Mouse (Mus musculus): Measurements from ENCODE around the gene Orai1. TPM values are rescaled to one million over a fixed set of nuclear protein-coding genes. Genes with fewer than 3 reads are reported as not detected.

The Orai1 gene
- polyA plus RNA-seq, 1 experiment = 14.3 TPM

- H3K4me1 ChIP-seq (ENCODE audit: control insufficient read depth, insufficient read depth, low read length) = no peaks in the 10 kb centered on the region
- H3K27ac ChIP-seq (ENCODE audit: insufficient read depth, low read length) = no peak overlapping the region
- TF ChIP-seq POLR2A (IDR thresholded peaks at IDR 0.05; ENCODE audit: extremely low read depth, insufficient read depth, low read length) (no peak), CTCF (IDR thresholded peaks at IDR 0.05; ENCODE audit: extremely low read depth, insufficient read depth, low read length) (no peak)
- no peak overlapping the region for H3K4me3 ChIP-seq (ENCODE audit: insufficient read depth, low read length)
Measured at GRCm38 (mm10) chr5:123026414-123026813, 11.5 kb downstream of the Orai1 start.

DNA sequence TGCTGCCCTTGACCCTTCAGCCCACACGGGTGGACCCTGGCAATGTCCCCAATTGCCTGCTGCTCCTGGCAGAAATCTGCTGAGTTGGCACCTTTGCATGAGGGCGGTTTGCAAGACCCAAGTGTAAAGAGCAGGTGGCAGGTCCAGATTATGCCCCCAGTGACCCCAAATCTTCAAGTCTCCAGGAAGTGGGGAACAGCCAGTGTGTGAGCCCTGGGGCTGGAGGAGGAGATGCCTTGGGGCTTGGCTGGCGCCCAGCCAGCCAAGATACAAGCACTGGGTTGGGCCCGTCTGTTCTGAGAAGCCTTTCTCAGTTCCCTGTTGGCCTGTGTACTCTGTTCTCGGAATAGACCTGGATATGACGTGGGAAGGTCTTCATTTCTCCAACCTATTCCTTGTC lies 12.6 kb downstream of the Orai1 start:
- H3K4me1 ChIP-seq (ENCODE audit: control insufficient read depth, insufficient read depth, low read length) = no peaks in the 10 kb centered on the region
- H3K27ac ChIP-seq (ENCODE audit: insufficient read depth, low read length) = no peak overlapping the region
- TF ChIP-seq CTCF (IDR thresholded peaks at IDR 0.05; ENCODE audit: extremely low read depth, insufficient read depth, low read length) (no peak), POLR2A (IDR thresholded peaks at IDR 0.05; ENCODE audit: extremely low read depth, insufficient read depth, low read length) (no peak)
- no peak overlapping the region for H3K4me3 ChIP-seq (ENCODE audit: insufficient read depth, low read length)

DNA sequence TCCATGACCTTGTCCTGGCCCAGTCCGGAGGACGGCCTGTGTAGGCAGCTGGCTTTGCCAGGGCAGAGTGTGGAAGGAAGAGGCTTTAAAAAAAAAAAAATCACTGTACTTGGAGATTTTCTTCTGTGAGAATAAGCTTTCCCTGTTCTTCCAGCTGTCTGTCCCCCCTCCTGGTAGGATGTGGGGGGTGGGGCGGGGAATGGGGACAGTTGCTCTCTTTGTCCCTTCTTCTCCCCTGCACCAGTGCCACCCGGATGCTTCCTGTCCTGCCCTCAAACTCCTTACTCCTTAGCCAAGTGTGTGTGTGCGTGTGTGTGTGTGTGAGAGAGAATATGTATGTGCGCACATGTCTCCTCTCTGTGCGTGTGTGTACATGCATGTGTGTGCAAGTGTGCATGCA lies 14.9 kb downstream of the Orai1 start:
- TF ChIP-seq POLR2A (IDR thresholded peaks at IDR 0.05; ENCODE audit: extremely low read depth, insufficient read depth, low read length) = no peak
- TF ChIP-seq CTCF (IDR thresholded peaks at IDR 0.05; ENCODE audit: extremely low read depth, insufficient read depth, low read length) = no peak
- H3K4me3 ChIP-seq (ENCODE audit: insufficient read depth, low read length) = no peak overlapping the region
- no peaks in the 10 kb centered on the region for H3K4me1 ChIP-seq (ENCODE audit: control insufficient read depth, insufficient read depth, low read length)
- no peak overlapping the region for H3K27ac ChIP-seq (ENCODE audit: insufficient read depth, low read length)

DNA sequence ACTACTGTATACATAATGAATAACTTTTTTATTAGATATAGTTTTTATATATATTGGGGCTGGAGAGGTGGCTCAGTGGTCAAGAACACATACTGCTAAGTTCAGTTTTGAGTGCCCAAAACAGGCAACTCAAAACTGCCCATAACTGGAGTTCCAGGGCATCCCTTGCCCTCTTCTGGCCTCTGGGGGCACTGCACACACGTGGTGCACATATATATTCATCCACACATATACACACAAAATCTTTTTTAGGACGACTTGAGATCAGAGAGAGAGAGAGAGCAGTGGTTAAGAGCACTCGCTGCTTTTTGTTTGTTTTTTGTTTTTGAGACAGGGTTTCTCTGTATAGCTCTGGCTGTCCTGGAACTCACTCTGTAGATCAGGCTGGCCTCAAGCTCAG lies 16.4 kb downstream of the Orai1 start:
- TF ChIP-seq CTCF (IDR thresholded peaks at IDR 0.05; ENCODE audit: extremely low read depth, insufficient read depth, low read length) = no peak
- TF ChIP-seq POLR2A (IDR thresholded peaks at IDR 0.05; ENCODE audit: extremely low read depth, insufficient read depth, low read length) = no peak
- Histone ChIP-seq H3K4me1 (ENCODE audit: control insufficient read depth, insufficient read depth, low read length) (no peaks in the 10 kb centered on the region), H3K27ac (ENCODE audit: insufficient read depth, low read length) (no peak overlapping the region), H3K4me3 (ENCODE audit: insufficient read depth, low read length) (no peak overlapping the region)

- Histone ChIP-seq H3K4me1 (ENCODE audit: control insufficient read depth, insufficient read depth, low read length) (no peaks in the 10 kb centered on the region), H3K4me3 (ENCODE audit: insufficient read depth, low read length) (no peak overlapping the region), H3K27ac (ENCODE audit: insufficient read depth, low read length) (no peak overlapping the region)
- no peak for TF ChIP-seq POLR2A (IDR thresholded peaks at IDR 0.05; ENCODE audit: extremely low read depth, insufficient read depth, low read length)
- TF ChIP-seq CTCF (IDR thresholded peaks at IDR 0.05; ENCODE audit: extremely low read depth, insufficient read depth, low read length) = no peak
Measured at GRCm38 (mm10) chr5:123033646-123034160, 18.8 kb downstream of the Orai1 start.

DNA sequence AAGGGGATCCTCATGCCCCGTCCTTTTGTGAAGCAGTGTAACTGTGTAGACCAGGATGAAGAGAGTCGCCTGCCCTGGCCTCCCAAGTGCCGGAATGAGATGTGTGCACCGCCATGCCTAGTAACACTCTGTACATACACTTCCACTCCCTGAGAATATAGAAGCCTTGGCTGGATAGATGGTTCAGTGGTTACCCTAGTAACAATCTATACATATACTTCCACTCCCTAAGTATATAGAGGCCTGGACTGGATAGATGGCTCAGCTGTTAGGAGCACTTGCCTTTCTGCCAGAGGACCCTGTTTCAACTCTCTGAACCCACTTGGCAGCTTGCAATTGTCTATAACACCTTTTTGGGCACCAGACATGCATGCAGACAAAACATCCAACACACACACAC lies 20.2 kb downstream of the Orai1 start:
- no peaks in the 10 kb centered on the region for H3K4me1 ChIP-seq (ENCODE audit: control insufficient read depth, insufficient read depth, low read length)
- no peak for TF ChIP-seq CTCF (IDR thresholded peaks at IDR 0.05; ENCODE audit: extremely low read depth, insufficient read depth, low read length)
- no peak for TF ChIP-seq POLR2A (IDR thresholded peaks at IDR 0.05; ENCODE audit: extremely low read depth, insufficient read depth, low read length)
- no peak overlapping the region for H3K27ac ChIP-seq (ENCODE audit: insufficient read depth, low read length)
- no peak overlapping the region for H3K4me3 ChIP-seq (ENCODE audit: insufficient read depth, low read length)

- H3K4me3 ChIP-seq (ENCODE audit: insufficient read depth, low read length) = no peak overlapping the region
- no peaks in the 10 kb centered on the region for H3K4me1 ChIP-seq (ENCODE audit: control insufficient read depth, insufficient read depth, low read length)
- no peak overlapping the region for H3K27ac ChIP-seq (ENCODE audit: insufficient read depth, low read length)
- TF ChIP-seq CTCF (IDR thresholded peaks at IDR 0.05; ENCODE audit: extremely low read depth, insufficient read depth, low read length) (no peak), POLR2A (IDR thresholded peaks at IDR 0.05; ENCODE audit: extremely low read depth, insufficient read depth, low read length) (no peak)
Measured at GRCm38 (mm10) chr5:123035564-123035963, 20.7 kb downstream of the Orai1 start.

GRCm38 (mm10) chr5:123038115-123038514 lies 23.2 kb downstream of the Orai1 start:
- Histone ChIP-seq H3K4me3 (ENCODE audit: insufficient read depth, low read length) (no peak overlapping the region), H3K4me1 (ENCODE audit: control insufficient read depth, insufficient read depth, low read length) (no peaks in the 10 kb centered on the region), H3K27ac (ENCODE audit: insufficient read depth, low read length) (no peak overlapping the region)
- no peak for TF ChIP-seq CTCF (IDR thresholded peaks at IDR 0.05; ENCODE audit: extremely low read depth, insufficient read depth, low read length)
- no peak for TF ChIP-seq POLR2A (IDR thresholded peaks at IDR 0.05; ENCODE audit: extremely low read depth, insufficient read depth, low read length)

GRCm38 (mm10) chr5:123039120-123039752 lies 24.4 kb downstream of the Orai1 start:
- Histone ChIP-seq H3K4me3 (ENCODE audit: insufficient read depth, low read length) (peak overlapping the region; percentile 12; the same call in 1 of the 2 replicates), H3K4me1 (ENCODE audit: control insufficient read depth, insufficient read depth, low read length) (no peaks in the 10 kb centered on the region), H3K27ac (ENCODE audit: insufficient read depth, low read length) (no peak overlapping the region)
- TF ChIP-seq POLR2A (IDR thresholded peaks at IDR 0.05; ENCODE audit: extremely low read depth, insufficient read depth, low read length) (no peak), CTCF (IDR thresholded peaks at IDR 0.05; ENCODE audit: extremely low read depth, insufficient read depth, low read length) (no peak)

DNA sequence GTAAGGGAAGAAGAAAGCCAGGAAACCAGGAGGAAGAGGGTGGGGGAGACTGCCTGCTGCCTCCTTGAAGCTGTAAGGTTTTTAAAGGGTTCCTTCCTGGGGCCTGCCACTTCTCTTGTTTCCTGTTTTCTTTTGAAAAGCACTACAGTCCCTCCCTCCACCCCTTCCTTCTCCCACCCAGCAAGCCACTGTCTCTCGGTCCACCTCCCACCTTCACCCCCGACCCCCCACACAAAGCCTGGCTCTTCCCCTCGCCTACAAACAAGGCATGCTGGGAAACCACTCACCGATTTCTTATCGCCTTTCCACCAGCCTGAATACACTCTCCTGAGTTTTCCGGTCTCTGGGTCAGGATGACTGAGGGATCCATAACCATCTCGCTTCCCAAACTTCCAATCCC lies 25.9 kb downstream of the Orai1 start:
- H3K27ac ChIP-seq (ENCODE audit: insufficient read depth, low read length) = no peak overlapping the region
- H3K4me1 ChIP-seq (ENCODE audit: control insufficient read depth, insufficient read depth, low read length) = no peaks in the 10 kb centered on the region
- no peak for TF ChIP-seq POLR2A (IDR thresholded peaks at IDR 0.05; ENCODE audit: extremely low read depth, insufficient read depth, low read length)
- no peak for TF ChIP-seq CTCF (IDR thresholded peaks at IDR 0.05; ENCODE audit: extremely low read depth, insufficient read depth, low read length)
- H3K4me3 ChIP-seq (ENCODE audit: insufficient read depth, low read length) = no peak overlapping the region

Data from cortical plate, adult 2 months (tissue).